Mouse (Mus musculus) MEL (cell line): ENCODE measurements around the gene Xirp2.

ENCODE experiments used
- CTCF ChIP-seq, 3 experiments: IDR thresholded peaks in 2 of 3; conservative IDR thresholded peaks in 1 of 3; 2 replicates each; pipeline ENCODE4 v1.5.1; 2011 to 2012; ENCODE audit warnings: low read length in 3 of 3, low read depth in 2 of 3, mild to moderate bottlenecking in 2 of 3, improper control_type of control experiment in 1 of 3, inconsistent platforms in 1 of 3, mixed read lengths in 1 of 3, moderate library complexity in 1 of 3; ENCODE audit not compliant: control insufficient read depth in 1 of 3, insufficient read depth in 1 of 3, poor library complexity in 1 of 3, severe bottlenecking in 1 of 3
- GATA1 ChIP-seq: IDR thresholded peaks from 2 replicates; pipeline ENCODE4 v1.6.1; 2011; ENCODE audit warnings: low read depth, low read length, improper control_type of control experiment
- HCFC1 ChIP-seq: IDR thresholded peaks from 2 replicates; pipeline ENCODE4 v1.6.1; 2012; ENCODE audit warnings: low read depth, mild to moderate bottlenecking, inconsistent platforms, low read length, improper control_type of control experiment, moderate library complexity
- JUND ChIP-seq: IDR thresholded peaks from 2 replicates; pipeline ENCODE4 v1.6.1; 2011; ENCODE audit warnings: low read depth, mild to moderate bottlenecking, improper control_type of control experiment, low read length
- MEF2A ChIP-seq: IDR thresholded peaks from 2 replicates; pipeline ENCODE4 v1.6.1; 2014; ENCODE audit warnings: low read depth, mild to moderate bottlenecking, inconsistent platforms, low read length, improper control_type of control experiment; ENCODE audit not compliant: poor library complexity, insufficient replicate concordance, severe bottlenecking; ENCODE audit errors: extremely low read depth
- POLR2A ChIP-seq, 2 experiments: IDR thresholded peaks; 2 replicates each; pipeline ENCODE4 v1.6.1; 2011 to 2012; ENCODE audit warnings: low read length in 2 of 2, mild to moderate bottlenecking in 2 of 2, control low read depth in 1 of 2, improper control_type of control experiment in 1 of 2, low read depth in 1 of 2, moderate library complexity in 1 of 2; ENCODE audit not compliant: control insufficient read depth in 1 of 2, insufficient read depth in 1 of 2, poor library complexity in 1 of 2
- RCOR1 ChIP-seq: IDR thresholded peaks from 2 replicates; pipeline ENCODE4 v1.6.1; 2012; ENCODE audit warnings: low read depth, mild to moderate bottlenecking, inconsistent platforms, low read length, improper control_type of control experiment
- SMC3 ChIP-seq: IDR thresholded peaks from 2 replicates; pipeline ENCODE4 v1.6.1; 2011; ENCODE audit warnings: low read depth, low read length, improper control_type of control experiment
- TAL1 ChIP-seq: IDR thresholded peaks from 2 replicates; pipeline ENCODE4 v1.6.1; 2012; ENCODE audit warnings: mild to moderate bottlenecking, inconsistent platforms, low read length, moderate library complexity, mixed read lengths
- TBP ChIP-seq: IDR thresholded peaks from 2 replicates; pipeline ENCODE4 v1.8.0; 2011; ENCODE audit warnings: low read depth, low read length, improper control_type of control experiment
- TCF12 ChIP-seq: IDR thresholded peaks from 2 replicates; pipeline ENCODE4 v1.6.1; 2014; ENCODE audit warnings: low read depth, mild to moderate bottlenecking, inconsistent platforms, low read length, improper control_type of control experiment, moderate library complexity
- ZC3H11A ChIP-seq: IDR thresholded peaks from 2 replicates; pipeline ENCODE4 v1.6.1; 2012; ENCODE audit warnings: low read depth, mild to moderate bottlenecking, inconsistent platforms, low read length, improper control_type of control experiment

GRCm38 (mm10) chr2:67433081-67433480, 12.7 kb upstream of the Xirp2 start, which contains the start of gene Gm26727:
- no peak for TF ChIP-seq MEF2A
- no peak for TF ChIP-seq POLR2A (IDR thresholded peaks at IDR 0.05; ENCODE audit: control insufficient read depth in 1 of 2, insufficient read depth in 1 of 2, low read depth in 1 of 2, low read length in 2 of 2, poor library complexity in 1 of 2)
- TF ChIP-seq CTCF (IDR thresholded peaks at IDR 0.05 in 2 of 3, conservative IDR thresholded peaks at IDR 0.05 in 1 of 3; ENCODE audit: control insufficient read depth in 1 of 3, insufficient read depth in 1 of 3, low read depth in 2 of 3, low read length in 3 of 3, poor library complexity in 1 of 3, severe bottlenecking in 1 of 3), result no peak
- no peak for TF ChIP-seq HCFC1
- TF ChIP-seq ZC3H11A, result no peak
- TF ChIP-seq SMC3, result no peak
- no peak for TF ChIP-seq TCF12
- TF ChIP-seq JUND, result no peak
- no peak for TF ChIP-seq GATA1
- no peak for TF ChIP-seq TBP
- TF ChIP-seq TAL1, result no peak
- no peak for TF ChIP-seq RCOR1
